Mouse (Mus musculus) embryonic facial prominence, embryonic 15.5 days (tissue): Measurements from ENCODE around the gene Frmd4b. TPM values are rescaled to one million over a fixed set of nuclear protein-coding genes. Genes with fewer than 3 reads are reported as not detected.

Experiments used
- ATAC-seq: fragments of 200-750 bp; cut with Nextera tagmentation; 2 replicates; pipeline ENCODE4 v1.8.0; 2017; ENCODE audit warnings: low read depth, moderate TSS enrichment; ENCODE audit not compliant: insufficient number of reproducible peaks, low FRiP score, low TSS enrichment
- H3K27ac ChIP-seq: fragments of 300-500 bp; sonication (generic); replicated peaks from 2 replicates; pipeline ENCODE4 v1.5.1; 2015; ENCODE audit warnings: mild to moderate bottlenecking, inconsistent platforms
- H3K27me3 ChIP-seq: fragments of 300-500 bp; sonication (generic); 2 replicates; pipeline ENCODE4 v1.6.1; 2015; ENCODE audit warnings: inconsistent platforms
- H3K36me3 ChIP-seq: fragments of 300-500 bp; sonication (generic); 2 replicates; pipeline ENCODE4 v1.6.1; 2015; ENCODE audit warnings: mild to moderate bottlenecking, inconsistent platforms
- H3K4me1 ChIP-seq: fragments of 300-500 bp; sonication (generic); 2 replicates; pipeline ENCODE4 v1.6.1; 2015; ENCODE audit warnings: inconsistent platforms
- H3K4me2 ChIP-seq: fragments of 300-500 bp; sonication (generic); replicated peaks from 2 replicates; pipeline ENCODE4 v1.6.1; 2015; ENCODE audit warnings: mild to moderate bottlenecking, inconsistent platforms
- H3K4me3 ChIP-seq: fragments of 300-500 bp; sonication (generic); replicated peaks from 2 replicates; pipeline ENCODE4 v1.5.1; 2015; ENCODE audit warnings: mild to moderate bottlenecking, inconsistent platforms
- H3K9ac ChIP-seq: fragments of 300-500 bp; sonication (generic); 2 replicates; pipeline ENCODE4 v1.6.1; 2015; ENCODE audit warnings: inconsistent platforms
- H3K9me3 ChIP-seq: fragments of 300-500 bp; sonication (generic); replicated peaks from 2 replicates; pipeline ENCODE4 v1.6.1; 2016; ENCODE audit warnings: inconsistent platforms
- WGBS: fragments of 180-500 bp; shearing (Covaris S2); methylation state at CpG from one replicate; pipeline ENCODE4 v1.1.7; 2015; 5-methylcytosine and 5-hydroxymethylcytosine counted together
- polyA plus RNA-seq: library from polyadenylated mRNA; unstranded; fragments of >200 nt; fragmentation: Nextera tagmentation; extraction: Ambion mirVana; gene quantifications from 2 replicates; pipeline ENCODE4 v1.2.1, GENCODE M21; 2015

The Frmd4b gene
- polyA plus RNA-seq, 1 experiment from 2014 or later: 17.8 TPM

DNA sequence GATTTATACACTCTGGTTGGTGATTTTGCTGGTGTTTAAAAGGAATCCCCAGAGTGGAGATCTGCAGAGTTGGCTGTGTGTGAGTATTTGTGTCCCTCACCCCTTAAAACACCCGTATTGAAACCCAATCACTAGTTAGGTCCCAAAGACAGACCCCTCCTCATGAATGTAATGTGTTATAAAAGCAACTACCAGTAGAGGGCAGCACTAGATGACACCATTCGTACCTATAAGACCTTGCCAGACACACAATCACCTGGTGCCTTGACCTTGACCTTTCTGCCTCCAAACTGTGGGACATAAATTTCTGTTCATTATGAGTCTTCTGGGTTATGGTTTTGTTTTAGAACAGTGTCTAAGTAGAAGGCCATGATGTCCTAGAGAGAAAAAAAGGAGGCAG lies 96.8 kb downstream of the Frmd4b start:
- Histone ChIP-seq H3K4me3 (no peak overlapping the region), H3K9me3 (no peaks in the 10 kb centered on the region), H3K27me3 (no peaks in the 10 kb centered on the region), H3K36me3 (no peaks in the 10 kb centered on the region), H3K4me1 (peaks cover 7% of the 10 kb centered on the region), H3K27ac (no peak overlapping the region), H3K4me2 (no peak overlapping the region), H3K9ac (no peak overlapping the region)
- no peak for ATAC-seq
- 37% methylated on average over 2 of the region's 2 CpGs for WGBS

DNA sequence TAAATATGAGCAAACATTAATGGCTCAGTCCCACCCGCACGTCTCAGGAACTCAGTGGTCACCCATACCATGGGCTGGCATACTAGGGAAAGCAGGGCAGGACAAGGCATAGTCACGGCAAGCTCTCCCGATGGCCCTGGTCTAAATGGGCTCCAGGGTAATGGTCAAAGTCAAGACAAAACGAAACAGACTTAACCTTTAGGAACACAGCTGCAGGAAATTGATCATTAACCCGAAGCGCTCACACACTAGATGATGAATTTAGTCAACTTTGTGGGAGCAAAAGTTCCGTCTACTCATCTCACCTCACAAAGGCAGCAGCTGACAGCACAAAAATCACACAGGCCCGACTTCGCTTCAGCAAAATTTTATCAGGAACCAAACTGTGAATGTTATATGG lies 97.8 kb downstream of the Frmd4b start:
- no peak overlapping the region for H3K9ac ChIP-seq
- H3K4me2 ChIP-seq: no peak overlapping the region
- H3K36me3 ChIP-seq: no peaks in the 10 kb centered on the region
- H3K4me1 ChIP-seq: peaks cover 13% of the 10 kb centered on the region
- H3K27ac ChIP-seq: no peak overlapping the region
- no peaks in the 10 kb centered on the region for H3K27me3 ChIP-seq
- no peak for ATAC-seq
- H3K9me3 ChIP-seq: no peaks in the 10 kb centered on the region
- no peak overlapping the region for H3K4me3 ChIP-seq
- WGBS: 84% methylated on average over 10 of the region's 10 CpGs

GRCm38 (mm10) chr6:97518467-97518866 lies 98.9 kb downstream of the Frmd4b start:
- H3K9me3 ChIP-seq: no peaks in the 10 kb centered on the region
- no peak overlapping the region for H3K9ac ChIP-seq
- no peak overlapping the region for H3K4me3 ChIP-seq
- H3K4me1 ChIP-seq: peaks cover 13% of the 10 kb centered on the region
- H3K36me3 ChIP-seq: no peaks in the 10 kb centered on the region
- no peak for ATAC-seq
- H3K4me2 ChIP-seq: no peak overlapping the region
- WGBS: 6% methylated on average over 2 of the region's 2 CpGs
- H3K27me3 ChIP-seq: no peaks in the 10 kb centered on the region
- H3K27ac ChIP-seq: no peak overlapping the region

DNA sequence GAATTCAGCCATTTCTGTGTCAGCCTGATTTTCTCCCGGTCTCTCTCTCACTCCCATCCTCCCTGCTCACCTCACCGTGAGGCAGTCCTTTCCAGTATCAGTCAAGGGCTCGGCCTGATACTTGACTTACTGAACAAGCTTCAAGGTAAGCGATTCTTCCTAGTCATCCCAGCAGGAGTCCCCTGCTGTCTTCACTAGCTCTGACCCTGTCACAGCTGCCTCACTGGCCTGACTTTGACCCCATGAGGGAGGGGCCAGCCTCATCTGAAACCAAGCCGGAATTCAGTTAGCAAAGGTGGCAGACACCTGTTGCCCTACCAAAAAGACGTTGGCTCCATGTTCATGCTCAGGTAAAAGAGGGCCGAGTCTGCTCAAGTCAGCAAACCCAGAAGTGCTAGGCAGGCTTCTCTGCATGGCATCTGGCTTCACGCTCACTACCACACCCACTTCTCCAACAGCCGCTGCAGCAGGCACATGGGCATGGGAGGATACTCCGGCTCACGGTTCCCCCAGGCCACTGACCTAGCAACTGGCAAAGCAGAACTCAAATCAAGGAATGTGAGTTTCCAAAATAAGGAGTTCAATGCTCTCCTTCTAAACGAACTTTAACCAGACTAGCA lies 99.6 kb downstream of the Frmd4b start:
- H3K4me2 ChIP-seq: no peak overlapping the region
- no peak overlapping the region for H3K4me3 ChIP-seq
- no peak for ATAC-seq
- H3K27me3 ChIP-seq: no peaks in the 10 kb centered on the region
- H3K27ac ChIP-seq: no peak overlapping the region
- H3K9me3 ChIP-seq: no peaks in the 10 kb centered on the region
- no peaks in the 10 kb centered on the region for H3K36me3 ChIP-seq
- peaks cover 13% of the 10 kb centered on the region for H3K4me1 ChIP-seq
- no peak overlapping the region for H3K9ac ChIP-seq
- WGBS: 52% methylated on average over 12 of the region's 12 CpGs

DNA sequence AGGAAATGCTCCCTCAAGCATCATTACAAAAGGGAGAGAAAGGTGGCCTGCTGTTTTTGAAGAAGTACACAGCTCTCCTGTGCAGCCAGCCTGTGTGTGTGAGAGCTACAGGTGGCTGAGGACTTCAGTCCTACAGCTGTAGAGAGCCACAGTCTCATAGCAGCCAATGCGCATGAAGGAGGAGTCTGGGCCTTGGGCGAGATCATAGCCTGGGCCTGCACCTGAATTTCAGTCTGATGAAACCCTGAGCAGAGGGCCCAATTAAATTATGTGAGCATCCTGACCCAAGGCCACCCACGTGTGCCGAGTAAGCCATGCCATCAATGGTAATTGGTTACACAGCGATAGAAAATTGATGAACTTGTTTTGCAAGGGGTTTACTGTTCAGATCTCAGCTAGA lies 100.4 kb downstream of the Frmd4b start:
- Histone ChIP-seq H3K36me3 (no peaks in the 10 kb centered on the region), H3K4me2 (no peak overlapping the region), H3K27me3 (no peaks in the 10 kb centered on the region), H3K4me1 (peaks cover 13% of the 10 kb centered on the region), H3K9me3 (no peaks in the 10 kb centered on the region), H3K27ac (no peak overlapping the region), H3K9ac (no peak overlapping the region), H3K4me3 (no peak overlapping the region)
- 73% methylated on average over 5 of the region's 5 CpGs for WGBS
- no peak for ATAC-seq

DNA sequence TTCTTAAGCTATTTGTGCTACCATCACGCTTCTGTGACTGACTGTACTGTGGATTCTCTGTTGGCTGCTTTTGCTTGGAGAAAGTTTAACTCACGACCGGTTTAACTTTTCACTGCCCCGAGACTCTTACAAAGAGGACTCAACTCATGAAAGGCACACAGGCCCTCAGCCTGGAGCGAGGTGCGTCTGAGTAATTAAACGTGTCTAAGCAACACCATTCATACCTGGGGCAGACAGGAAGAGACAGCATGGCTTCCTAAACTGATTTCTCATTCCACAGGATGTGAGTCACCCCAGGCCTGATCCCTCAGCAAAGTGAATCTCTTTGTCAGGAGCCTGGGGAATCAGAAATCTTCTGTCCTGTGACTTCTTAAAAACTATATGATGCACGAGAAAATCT lies 106.6 kb downstream of the Frmd4b start:
- Histone ChIP-seq H3K4me3 (no peak overlapping the region), H3K9ac (no peak overlapping the region), H3K27me3 (no peaks in the 10 kb centered on the region), H3K27ac (0 out of 2 replicates have a peak overlapping the region, but pooled peaks have one; percentile 34), H3K9me3 (no peaks in the 10 kb centered on the region), H3K36me3 (no peaks in the 10 kb centered on the region), H3K4me1 (peaks cover 22% of the 10 kb centered on the region), H3K4me2 (no peak overlapping the region)
- 48% methylated on average over 8 of the region's 8 CpGs for WGBS
- no peak for ATAC-seq

GRCm38 (mm10) chr6:97509434-97509833 lies 107.9 kb downstream of the Frmd4b start:
- 85% methylated on average over 10 of the region's 10 CpGs for WGBS
- Histone ChIP-seq H3K9ac (no peak overlapping the region), H3K4me1 (peaks cover 22% of the 10 kb centered on the region), H3K4me2 (no peak overlapping the region), H3K36me3 (no peaks in the 10 kb centered on the region), H3K27ac (no peak overlapping the region), H3K4me3 (no peak overlapping the region), H3K27me3 (no peaks in the 10 kb centered on the region), H3K9me3 (no peaks in the 10 kb centered on the region)
- ATAC-seq: no peak

DNA sequence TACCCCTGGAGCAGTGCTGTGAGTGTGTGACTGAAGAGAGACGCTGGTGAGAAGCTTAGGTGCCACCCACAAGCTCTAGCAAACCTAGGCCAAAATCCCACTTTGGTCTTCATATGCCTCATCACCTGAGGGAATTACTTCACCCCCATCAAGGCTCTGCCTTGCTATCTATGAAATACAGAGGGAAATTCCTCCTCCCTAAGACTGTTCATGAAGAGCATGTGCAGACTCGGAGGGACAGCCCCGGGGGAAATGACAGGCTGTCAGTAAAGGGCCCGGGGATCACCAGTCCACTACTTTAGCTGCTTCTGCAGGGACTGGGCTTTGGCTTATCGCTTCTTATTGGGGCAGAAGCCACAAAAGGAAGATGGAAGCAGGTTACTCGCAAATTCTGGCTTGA lies 108.9 kb downstream of the Frmd4b start:
- no peak overlapping the region for H3K27ac ChIP-seq
- no peaks in the 10 kb centered on the region for H3K27me3 ChIP-seq
- no peak overlapping the region for H3K4me2 ChIP-seq
- no peak for ATAC-seq
- no peak overlapping the region for H3K4me3 ChIP-seq
- no peak overlapping the region for H3K9ac ChIP-seq
- no peaks in the 10 kb centered on the region for H3K36me3 ChIP-seq
- H3K9me3 ChIP-seq: no peaks in the 10 kb centered on the region
- peaks cover 22% of the 10 kb centered on the region for H3K4me1 ChIP-seq
- WGBS: 67% methylated on average over 6 of the region's 6 CpGs

DNA sequence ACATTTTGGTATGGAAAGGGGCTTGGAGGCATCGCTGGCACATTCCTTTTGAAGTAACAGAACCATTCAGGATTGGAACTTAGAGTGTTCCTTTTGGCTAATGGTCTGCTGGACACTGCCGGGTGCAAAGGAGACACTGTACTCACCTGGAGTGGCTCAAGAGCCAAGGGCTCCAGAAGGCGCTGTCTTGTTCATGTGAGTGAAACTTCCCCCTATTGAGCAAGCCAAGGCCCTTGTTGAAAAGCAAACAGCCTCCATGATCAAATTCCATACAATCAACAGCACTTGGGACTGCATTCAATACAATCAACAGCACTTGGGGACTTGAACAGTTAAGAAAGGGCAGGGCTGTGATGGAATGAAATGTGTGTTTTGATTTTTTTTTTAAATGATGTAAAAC lies 109.4 kb downstream of the Frmd4b start:
- H3K9ac ChIP-seq: no peak overlapping the region
- H3K9me3 ChIP-seq: no peaks in the 10 kb centered on the region
- no peak overlapping the region for H3K4me2 ChIP-seq
- 93% methylated on average over 3 of the region's 3 CpGs for WGBS
- H3K4me3 ChIP-seq: no peak overlapping the region
- no peaks in the 10 kb centered on the region for H3K36me3 ChIP-seq
- H3K27me3 ChIP-seq: no peaks in the 10 kb centered on the region
- no peak overlapping the region for H3K27ac ChIP-seq
- peaks cover 22% of the 10 kb centered on the region for H3K4me1 ChIP-seq
- no peak for ATAC-seq

DNA sequence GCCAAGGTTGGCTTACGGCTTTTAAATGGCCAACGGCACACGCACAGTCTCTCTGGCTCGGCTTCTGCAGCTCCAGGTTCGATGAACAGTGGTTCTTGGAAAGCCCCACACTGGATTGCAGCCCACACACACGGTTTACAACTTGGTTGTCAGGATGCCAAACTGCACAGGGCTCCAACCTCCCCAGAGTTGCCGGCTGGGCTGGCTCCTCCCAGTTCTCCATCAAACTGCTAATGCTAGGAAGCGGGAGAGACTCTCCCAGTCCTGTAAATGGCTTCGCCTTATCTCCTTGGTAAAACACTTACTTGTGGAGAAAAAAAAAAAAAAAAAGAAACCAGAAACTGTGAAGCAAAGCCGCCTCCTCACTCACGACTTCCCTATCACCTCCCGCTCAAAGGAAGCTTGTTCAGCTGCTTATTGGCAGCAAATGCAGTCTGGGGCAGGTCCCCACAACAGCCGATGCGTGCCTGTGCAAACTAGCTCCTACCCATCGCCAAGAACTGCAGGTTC lies 111.1 kb downstream of the Frmd4b start:
- no peaks in the 10 kb centered on the region for H3K9me3 ChIP-seq
- H3K27me3 ChIP-seq: no peaks in the 10 kb centered on the region
- ATAC-seq: no peak; the same call in 1 of the 2 replicates
- 0 out of 2 replicates have a peak overlapping the region, but pooled peaks have one; percentile 28 for H3K27ac ChIP-seq
- peak overlapping the region; percentile 15; the same call in 1 of the 2 replicates for H3K4me2 ChIP-seq
- H3K4me1 ChIP-seq: peaks cover 22% of the 10 kb centered on the region
- H3K4me3 ChIP-seq: no peak overlapping the region
- 26% methylated on average over 15 of the region's 15 CpGs for WGBS
- no peak overlapping the region for H3K9ac ChIP-seq
- no peaks in the 10 kb centered on the region for H3K36me3 ChIP-seq

DNA sequence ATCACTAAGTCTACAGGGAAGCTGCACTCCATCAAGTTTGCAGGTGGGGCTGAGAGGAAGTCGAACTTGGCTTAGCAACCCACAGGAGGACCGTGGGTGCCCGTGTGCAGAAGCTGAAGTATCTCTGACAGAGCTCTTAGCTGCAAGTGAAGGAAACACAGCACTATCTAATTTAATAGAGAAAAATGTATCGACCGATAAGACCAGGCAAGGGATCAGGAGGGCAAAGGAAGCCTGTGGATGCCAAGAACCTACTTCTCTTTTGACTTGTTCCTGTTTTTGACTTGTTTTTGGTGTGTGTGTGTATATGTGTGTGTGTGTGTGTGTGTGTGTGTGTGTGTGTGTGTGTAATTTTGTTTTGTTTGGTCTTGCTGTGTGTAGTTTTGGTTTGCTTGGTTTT lies 112.7 kb downstream of the Frmd4b start:
- WGBS: 85% methylated on average over 5 of the region's 5 CpGs
- Histone ChIP-seq H3K27me3 (no peaks in the 10 kb centered on the region), H3K4me3 (no peak overlapping the region), H3K4me2 (no peak overlapping the region), H3K9me3 (no peaks in the 10 kb centered on the region), H3K27ac (no peak overlapping the region), H3K4me1 (peaks cover 22% of the 10 kb centered on the region), H3K36me3 (no peaks in the 10 kb centered on the region), H3K9ac (no peak overlapping the region)
- no peak for ATAC-seq

DNA sequence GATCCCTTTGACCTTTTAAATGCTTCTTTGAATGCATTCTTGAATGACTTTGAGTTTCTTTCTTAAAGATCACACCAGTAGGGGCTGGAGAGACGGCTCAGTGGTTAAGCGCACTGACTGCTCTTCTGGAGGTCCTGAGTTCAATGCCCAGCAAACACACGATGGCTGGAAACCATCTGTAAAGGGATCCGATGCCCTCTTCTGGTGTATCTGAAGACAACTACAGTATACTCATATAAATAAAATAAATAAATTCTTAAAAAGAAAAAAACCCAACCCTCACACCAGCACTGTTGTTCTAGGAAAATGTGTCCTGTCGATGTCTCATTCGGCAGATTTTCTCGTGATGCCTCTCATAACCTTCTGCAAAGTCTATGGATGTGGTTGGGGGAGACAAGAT lies 116.3 kb downstream of the Frmd4b start:
- no peak overlapping the region for H3K27ac ChIP-seq
- H3K4me3 ChIP-seq: no peak overlapping the region
- ATAC-seq: no peak
- no peak overlapping the region for H3K4me2 ChIP-seq
- peaks cover 7% of the 10 kb centered on the region for H3K4me1 ChIP-seq
- no peak overlapping the region for H3K9ac ChIP-seq
- H3K27me3 ChIP-seq: no peaks in the 10 kb centered on the region
- WGBS: 84% methylated on average over 7 of the region's 7 CpGs
- no peaks in the 10 kb centered on the region for H3K36me3 ChIP-seq
- H3K9me3 ChIP-seq: no peaks in the 10 kb centered on the region
